Mouse (Mus musculus) embryonic fibroblast, embryonic 13.5 days (primary cell): Measurements from ENCODE around the gene Ankmy2.

ENCODE experiments used
- CTCF ChIP-seq: IDR thresholded peaks from 2 replicates; pipeline ENCODE4 v1.5.1; 2011; ENCODE audit warnings: mild to moderate bottlenecking, control low read depth, low read length, moderate library complexity, borderline replicate concordance; ENCODE audit not compliant: insufficient read depth
- POLR2A ChIP-seq: IDR thresholded peaks from 2 replicates; pipeline ENCODE4 v1.6.1; 2011; ENCODE audit warnings: low read depth, mild to moderate bottlenecking, control low read depth, low read length, moderate library complexity

- TF ChIP-seq POLR2A: no peak
- TF ChIP-seq CTCF: no peak
These were observed 84.3 kb downstream of the Ankmy2 start for GRCm38 (mm10) chr12:36241171-36241570.
